ENCODE assay signal across 8 mouse cellular contexts in genomic region chr15:84714730-84715129, GRCm38 (mm10). TPM values are rescaled to one million over a fixed set of nuclear protein-coding genes. Genes with fewer than 3 reads are reported as not detected.
A peak's percentile ranks its signal among the peaks of the same experiment; 100 is the strongest.
DNase-seq lines count a peak whose midpoint lies in the region; ATAC-seq and TF ChIP-seq lines count a peak whose summit lies in the region.

No protein-coding gene starts in this region.

- no peaks in the 10 kb centered on the region for H3K9me3 ChIP-seq in hindbrain, embryonic 12.5 days (replicated peaks)
- H3K9me3 ChIP-seq in limb, embryonic 15.5 days, result no peaks in the 10 kb centered on the region
- no peaks in the 10 kb centered on the region for H3K9me3 ChIP-seq in midbrain, postnatal 0 days (ENCODE audit: low read length)

- TF ChIP-seq CTCF in cerebellum, adult 2 months (IDR thresholded peaks at IDR 0.05; ENCODE audit: borderline replicate concordance, insufficient read depth, low read depth, low read length), result no peak
- TF ChIP-seq CTCF in midbrain, postnatal 0 days (IDR thresholded peaks at IDR 0.05), result peak; percentile 53

- peak; percentile 52; the same call in 1 of the 2 replicates for ATAC-seq in hindbrain, embryonic 12.5 days (ENCODE audit: low FRiP score)
- no peak for ATAC-seq in limb, embryonic 15.5 days (ENCODE audit: insufficient number of reproducible peaks, low FRiP score, low TSS enrichment, low read depth)
- peak; percentile 38; the same call in 1 of the 2 replicates for ATAC-seq in midbrain, postnatal 0 days (ENCODE audit: low FRiP score)

- no peaks in the 10 kb centered on the region for H3K36me3 ChIP-seq in hindbrain, embryonic 12.5 days
- no peaks in the 10 kb centered on the region for H3K36me3 ChIP-seq in limb, embryonic 15.5 days
- H3K36me3 ChIP-seq in midbrain, postnatal 0 days (ENCODE audit: insufficient read depth, low read length), result no peaks in the 10 kb centered on the region

- TF ChIP-seq POLR2A in cerebellum, adult 2 months (IDR thresholded peaks at IDR 0.05; ENCODE audit: borderline replicate concordance, insufficient read depth, low read length), result no peak

- peak overlapping the region; percentile 49 for H3K4me2 ChIP-seq in hindbrain, embryonic 12.5 days (replicated peaks)
- H3K4me2 ChIP-seq in limb, embryonic 15.5 days, result peak overlapping the region; percentile 48
- peak overlapping the region; percentile 43 for H3K4me2 ChIP-seq in midbrain, postnatal 0 days (ENCODE audit: low read depth, low read length, poor library complexity, severe bottlenecking)

- no peaks in the 10 kb centered on the region; the same call in 1 of the 2 replicates for H3K4me1 ChIP-seq in cerebellum, adult 2 months (ENCODE audit: control insufficient read depth, insufficient read depth, low read length)
- H3K4me1 ChIP-seq in hindbrain, embryonic 12.5 days, result peaks cover 14% of the 10 kb centered on the region
- peaks cover 20% of the 10 kb centered on the region for H3K4me1 ChIP-seq in limb, embryonic 15.5 days
- no peaks in the 10 kb centered on the region for H3K4me1 ChIP-seq in midbrain, postnatal 0 days (ENCODE audit: insufficient read depth, low read length)

- peaks cover 5% of the 10 kb centered on the region; the same call in 1 of the 2 replicates for H3K27me3 ChIP-seq in cerebellum, adult 2 months (ENCODE audit: control insufficient read depth, insufficient read depth, low read length)
- H3K27me3 ChIP-seq in hindbrain, embryonic 12.5 days, result peaks cover 20% of the 10 kb centered on the region
- no peaks in the 10 kb centered on the region for H3K27me3 ChIP-seq in limb, embryonic 15.5 days
- 0 out of 2 replicates have a peak, but pooled peaks cover 3% of the 10 kb centered on the region for H3K27me3 ChIP-seq in midbrain, postnatal 0 days (ENCODE audit: insufficient read depth, low read length)

- H3K27ac ChIP-seq in cerebellum, adult 2 months (ENCODE audit: insufficient read depth, low read length), result no peak overlapping the region
- peak overlapping the region; percentile 75 for H3K27ac ChIP-seq in hindbrain, embryonic 12.5 days
- H3K27ac ChIP-seq in limb, embryonic 15.5 days, result peak overlapping the region; percentile 83
- H3K27ac ChIP-seq in midbrain, postnatal 0 days (ENCODE audit: low read depth, low read length), result peak overlapping the region; percentile 39

- H3K9ac ChIP-seq in hindbrain, embryonic 12.5 days, result peak overlapping the region; percentile 35; the same call in 1 of the 2 replicates
- 0 out of 2 replicates have a peak overlapping the region, but pooled peaks have one; percentile 26 for H3K9ac ChIP-seq in limb, embryonic 15.5 days
- 0 out of 2 replicates have a peak overlapping the region, but pooled peaks have one; percentile 29 for H3K9ac ChIP-seq in midbrain, postnatal 0 days (replicated peaks; ENCODE audit: low read length, poor library complexity, severe bottlenecking)

- H3K4me3 ChIP-seq in cerebellum, adult 2 months (replicated peaks; ENCODE audit: insufficient read depth, low read depth, low read length), result no peak overlapping the region
- H3K4me3 ChIP-seq in hindbrain, embryonic 12.5 days, result peak overlapping the region; percentile 17; the same call in 1 of the 2 replicates
- H3K4me3 ChIP-seq in limb, embryonic 15.5 days, result peak overlapping the region; percentile 23
- peak overlapping the region; percentile 9; the same call in 1 of the 2 replicates for H3K4me3 ChIP-seq in midbrain, postnatal 0 days (ENCODE audit: low read depth, low read length)

- WGBS in cerebellum, adult 2 months, result 12% methylated on average over 17 of the region's 17 CpGs
- WGBS in hindbrain, embryonic 12.5 days, result 1% methylated on average over 17 of the region's 17 CpGs
- 2% methylated on average over 17 of the region's 17 CpGs for WGBS in limb, embryonic 15.5 days
- 1% methylated on average over 17 of the region's 17 CpGs for WGBS in midbrain, postnatal 0 days

- DNase-seq in cerebellum, postnatal 10 days, result peak; percentile 56 to 61
- no peak for DNase-seq in cerebellum, adult 2 months
- peak; percentile 72 for DNase-seq in adrenal gland, postnatal 25 days
- DNase-seq in gastrocnemius, adult 18-20 months (ENCODE audit: low spot score), result peak; percentile 80
- DNase-seq in midbrain, postnatal 0 days (ENCODE audit: low spot score), result peak; percentile 71
- peak; percentile 67 to 79 for DNase-seq in urinary bladder, adult 18-20 months (ENCODE audit: low spot score in 2 of 2)

RNA-seq across cellular contexts. Expression of gene Arhgap8, which starts 5.1 kb away (rescaled TPM):
- polyA plus RNA-seq in cerebellum, adult 2 months (2012; rRNA removed), result 0.18 and 0.27 TPM in 2 replicates
- total RNA-seq in adrenal gland, postnatal 25 days (2021), result 0.76 TPM in 1 of 2 replicates, not detected in the other
- under 1 TPM in 1 of 2 experiments, not detected in 1; 0.14 TPM for total RNA-seq in gastrocnemius, adult 18-20 months (2021)
- 2.5 and 2.9 TPM in 2 replicates for polyA plus RNA-seq in hindbrain, embryonic 12.5 days (2016; fragmentation: Nextera tagmentation; extraction: Ambion mirVana)
- 6.1 and 6.6 TPM in 2 replicates for polyA plus RNA-seq in limb, embryonic 15.5 days (2015; fragmentation: Nextera tagmentation; extraction: Ambion mirVana)
- 0.44 and 0.61 TPM in 2 replicates for total RNA-seq in midbrain, postnatal 0 days (2014; rRNA removed)
- polyA plus RNA-seq in midbrain, postnatal 0 days (2015; fragmentation: Nextera tagmentation; extraction: Ambion mirVana), result 0.33 and 0.53 TPM in 2 replicates

RNA-seq across cellular contexts. Expression of gene Prr5, which starts 45.3 kb away (rescaled TPM):
- 13.5 and 14.9 TPM in 2 replicates for polyA plus RNA-seq in cerebellum, adult 2 months (2012; rRNA removed)
- 3.7 and 5.0 TPM in 2 replicates for total RNA-seq in adrenal gland, postnatal 25 days (2021)
- 1 to 10 TPM; 2.4 to 3.2 TPM for total RNA-seq in gastrocnemius, adult 18-20 months (2021)
- polyA plus RNA-seq in hindbrain, embryonic 12.5 days (2016; fragmentation: Nextera tagmentation; extraction: Ambion mirVana), result 17.9 and 19.4 TPM in 2 replicates
- polyA plus RNA-seq in limb, embryonic 15.5 days (2015; fragmentation: Nextera tagmentation; extraction: Ambion mirVana), result 34.5 and 36.3 TPM in 2 replicates
- total RNA-seq in midbrain, postnatal 0 days (2014; rRNA removed), result 25.8 and 33.4 TPM in 2 replicates
- polyA plus RNA-seq in midbrain, postnatal 0 days (2015; fragmentation: Nextera tagmentation; extraction: Ambion mirVana), result 37.8 and 40.7 TPM in 2 replicates

Comparison
In these comparisons a context has a peak if more than half of its experiments do, and no peak if none do; other contexts are left out.
1. DNase-seq: peak in cerebellum, postnatal 10 days (2 of 2), adrenal gland, postnatal 25 days (single experiment), gastrocnemius, adult 18-20 months (single experiment), midbrain, postnatal 0 days (single experiment) and urinary bladder, adult 18-20 months (2 of 2); none in cerebellum, adult 2 months (0 of 2).
2. Peak in every context shown above with its lines, with median percentiles within 50 percentile points of each other: H3K4me2 ChIP-seq and H3K9ac ChIP-seq.